Mouse (Mus musculus) lung, adult 2 months (tissue): ENCODE measurements around the gene Ccdc60.

ENCODE experiments used
- CTCF ChIP-seq: fragments of 200-500 bp; IDR thresholded peaks from 2 replicates; pipeline ENCODE4 v1.5.1; 2011; ENCODE audit warnings: mild to moderate bottlenecking, low read length, control low read depth; ENCODE audit not compliant: insufficient read depth
- POLR2A ChIP-seq: fragments of 200-500 bp; IDR thresholded peaks from 2 replicates; pipeline ENCODE4 v1.6.1; 2011; ENCODE audit warnings: low read depth, mild to moderate bottlenecking, control low read depth, low read length, borderline replicate concordance; ENCODE audit errors: extremely low read depth

DNA sequence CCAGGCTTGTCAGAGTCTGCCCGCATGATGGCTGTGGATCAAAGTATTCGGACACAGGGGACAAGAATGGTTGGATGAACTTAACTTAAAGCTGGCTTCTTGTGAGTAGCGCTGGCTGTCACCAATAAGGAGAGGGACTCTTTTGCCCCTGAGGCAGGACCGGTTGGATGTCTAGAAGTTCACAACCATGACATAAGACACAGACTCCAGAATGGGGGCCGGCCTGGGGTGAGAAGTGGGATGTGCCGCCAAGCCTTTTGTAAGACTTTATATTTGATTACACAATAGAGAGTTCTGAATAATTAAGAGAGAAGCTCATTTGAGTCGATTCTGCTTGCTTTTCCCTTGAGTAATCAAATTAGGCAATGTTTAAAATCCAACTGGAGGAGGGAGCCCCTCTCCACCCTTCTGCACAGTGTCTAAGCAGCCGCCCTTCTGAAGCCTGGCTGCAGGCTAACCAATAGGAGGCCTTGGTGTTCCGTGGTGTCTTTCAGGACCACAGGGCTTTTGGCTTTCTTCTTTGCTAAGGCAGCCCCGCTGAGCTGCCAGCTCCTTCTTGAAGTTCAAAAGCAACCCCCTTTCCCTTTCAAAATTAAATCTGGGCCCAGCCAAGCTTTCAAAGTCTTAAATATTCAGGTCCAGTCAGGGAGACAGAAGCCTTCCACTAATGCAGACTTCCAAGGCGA lies 123.4 kb downstream of the Ccdc60 start:
- TF ChIP-seq POLR2A, result no peak
- no peak for TF ChIP-seq CTCF
